Mouse (Mus musculus) left cerebral cortex, adult 2 months (tissue): ENCODE data around the gene 4931409K22Rik. TPM values are rescaled to one million over a fixed set of nuclear protein-coding genes. Genes with fewer than 3 reads are reported as not detected.
A peak's percentile ranks its signal among the peaks of the same experiment; 100 is the strongest.

Experiments
- DNase-seq, 2 experiments: peaks; one replicate each; pipeline ENCODE4 v3.0.0; 2021 to 2022; ENCODE audit warnings: low spot score in 2 of 2, mixed read lengths in 1 of 2; ENCODE audit errors: extremely low spot score in 1 of 2
- H3K27ac ChIP-seq: fragments of 200-600 bp; 2 replicates; pipeline ENCODE4 v1.8.1; 2022
- H3K4me3 ChIP-seq: fragments of 200-600 bp; 2 replicates; pipeline ENCODE4 v1.8.1; 2022
- CTCF ChIP-seq: fragments of 200-600 bp; IDR thresholded peaks from 2 replicates; pipeline ENCODE4 v1.8.1; 2022; ENCODE audit warnings: antibody characterized with exemption, mild to moderate bottlenecking, moderate library complexity
- intact Hi-C: fragments of 180-260 bp; cut with DNase I; formaldehyde crosslinking; loops from one replicate; pipeline ENCODE4 v1.15.1; 2025
- total RNA-seq, 2 experiments: library from RNA; stranded (reverse); gene quantifications; 2 replicates each; pipeline ENCODE4 v1.2.3; 2021

4931409K22Rik gene
- total RNA-seq, 2 experiments from 2014 or later = 0.14 TPM; not detected in 1

GRCm38 (mm10) chr5:24591796-24592470, 35.3 kb upstream of the 4931409K22Rik start:
- H3K27ac ChIP-seq = peak overlapping the region; percentile 40; the same call in 1 of the 2 replicates
- TF ChIP-seq CTCF = no peak
- intact Hi-C loops = no loop called here
- peak overlapping the region; percentile 13; the same call in 1 of the 2 replicates for H3K4me3 ChIP-seq
- DNase-seq = no peak

GRCm38 (mm10) chr5:24591268-24591721, 34.7 kb upstream of the 4931409K22Rik start:
- no peak for DNase-seq
- intact Hi-C loops = no loop called here

GRCm38 (mm10) chr5:24589511-24590500, 33.2 kb upstream of the 4931409K22Rik start:
- no peak overlapping the region for H3K27ac ChIP-seq

More at GRCm38 (mm10) chr5:24591268-24591721, 34.7 kb upstream of the 4931409K22Rik start:
- TF ChIP-seq CTCF = no peak; the same call in none of the 2 replicates
- peak overlapping the region; percentile 13; the same call in 1 of the 2 replicates for H3K4me3 ChIP-seq
- H3K27ac ChIP-seq = peak overlapping the region; percentile 40; the same call in 1 of the 2 replicates

GRCm38 (mm10) chr5:24587200-24587577, 30.6 kb upstream of the 4931409K22Rik start:
- TF ChIP-seq CTCF = no peak
- peak; percentile 53 to 58 for DNase-seq
- Histone ChIP-seq H3K4me3 (peak overlapping the region; percentile 80), H3K27ac (peak overlapping the region; percentile 95)
- intact Hi-C loops = loop anchor here (1.0 to 5.0 kb wide), 2 partner anchors 9 to 105 kb away; no protein-coding TSS in a partner anchor

More at GRCm38 (mm10) chr5:24589511-24590500, 33.2 kb upstream of the 4931409K22Rik start:
- no peak for DNase-seq
- H3K4me3 ChIP-seq = no peak overlapping the region
- no peak for TF ChIP-seq CTCF
- intact Hi-C loops = loop anchor here (5.0 kb wide), 1 partner anchor 108 kb away; no protein-coding TSS in a partner anchor

- no peak; the same call in 1 of the 2 replicates for TF ChIP-seq CTCF
- DNase-seq = peak; percentile 78 to 84
- intact Hi-C loops = loop anchor here (1.0 to 5.0 kb wide), 2 partner anchors 10 to 104 kb away; no protein-coding TSS in a partner anchor
- Histone ChIP-seq H3K4me3 (peak within 1 kb of the TSS; percentile 80), H3K27ac (peak within 1 kb of the TSS; percentile 95)
Measured at GRCm38 (mm10) chr5:24586547-24587199, 30.1 kb upstream of the 4931409K22Rik start, which contains the start of gene Chpf2. Chpf2 (plus strand) TSS chr5:24586741.

GRCm38 (mm10) chr5:24586106-24586505, 29.5 kb upstream of the 4931409K22Rik start:
- peak overlapping the region; percentile 95 for H3K27ac ChIP-seq
- DNase-seq = no peak
- no peak for TF ChIP-seq CTCF
- intact Hi-C loops = loop anchor here (5.0 kb wide), 1 partner anchor 104 kb away; no protein-coding TSS in a partner anchor
- H3K4me3 ChIP-seq = peak overlapping the region; percentile 80

- DNase-seq = no peak
- peak overlapping the region; percentile 82 for H3K27ac ChIP-seq
- peak overlapping the region; percentile 50 for H3K4me3 ChIP-seq
- intact Hi-C loops = no loop called here
- no peak; the same call in none of the 2 replicates for TF ChIP-seq CTCF
Measured at GRCm38 (mm10) chr5:24578109-24578963, 21.7 kb upstream of the 4931409K22Rik start.

- intact Hi-C loops = no loop called here
- peak; percentile 100 for DNase-seq
- peak within 1 kb of the TSS; percentile 86 for H3K27ac ChIP-seq
- no peak; the same call in 1 of the 2 replicates for TF ChIP-seq CTCF
- H3K4me3 ChIP-seq = peak within 1 kb of the TSS; percentile 78
Measured at GRCm38 (mm10) chr5:24577183-24577929, 20.7 kb upstream of the 4931409K22Rik start, which contains the start of gene Abcf2. Abcf2 (minus strand) TSS chr5:24577467.

- intact Hi-C loops = no loop called here
- no peak for TF ChIP-seq CTCF
- no peak for DNase-seq
- peak overlapping the region; percentile 86 for H3K27ac ChIP-seq
- peak overlapping the region; percentile 78 for H3K4me3 ChIP-seq
Measured at GRCm38 (mm10) chr5:24576801-24577182, 20.2 kb upstream of the 4931409K22Rik start.
